Mouse (Mus musculus) erythroblast, embryonic 14.5 days (primary cell): ENCODE results near the gene 4931406C07Rik. TPM values are rescaled to one million over a fixed set of nuclear protein-coding genes. Genes with fewer than 3 reads are reported as not detected.
"Not testable (repeated sequence)": the region's sequence is repeated elsewhere in the genome, so short reads cannot be mapped to it uniquely, and the experiment has no call there.

Experiments
- H3K27me3 ChIP-seq: 2 replicates; pipeline ENCODE4 v1.6.1; 2012; ENCODE audit warnings: inconsistent platforms; ENCODE audit not compliant: control insufficient read depth
- H3K36me3 ChIP-seq: 2 replicates; pipeline ENCODE4 v1.6.1; 2012; ENCODE audit warnings: mild to moderate bottlenecking, inconsistent platforms; ENCODE audit not compliant: control insufficient read depth
- H3K4me1 ChIP-seq: 2 replicates; pipeline ENCODE4 v1.6.1; 2012; ENCODE audit warnings: inconsistent platforms; ENCODE audit not compliant: control insufficient read depth
- H3K4me3 ChIP-seq: replicated peaks from 2 replicates; pipeline ENCODE3; 2012; ENCODE audit warnings: moderate library complexity, mild to moderate bottlenecking, inconsistent platforms
- H3K9me3 ChIP-seq: 2 replicates; pipeline ENCODE4 v1.6.1; 2012; ENCODE audit warnings: low read length, inconsistent platforms, mixed read lengths; ENCODE audit not compliant: control insufficient read depth
- GATA1 ChIP-seq: IDR thresholded peaks from 2 replicates; pipeline ENCODE4 v1.6.1; 2012; ENCODE audit warnings: low read length, inconsistent platforms, mixed read lengths
- TAL1 ChIP-seq: IDR thresholded peaks from 3 replicates; pipeline ENCODE4 v1.6.1; 2012; ENCODE audit warnings: low read length, inconsistent platforms, mixed read lengths
- polyA plus RNA-seq: library from polyadenylated mRNA; stranded (reverse); fragments of >175 nt; gene quantifications from 2 replicates; pipeline ENCODE4 v1.2.3, GENCODE M21; 2012

The 4931406C07Rik gene
- polyA plus RNA-seq, result 0.03 and 0.04 TPM in 2 replicates

DNA sequence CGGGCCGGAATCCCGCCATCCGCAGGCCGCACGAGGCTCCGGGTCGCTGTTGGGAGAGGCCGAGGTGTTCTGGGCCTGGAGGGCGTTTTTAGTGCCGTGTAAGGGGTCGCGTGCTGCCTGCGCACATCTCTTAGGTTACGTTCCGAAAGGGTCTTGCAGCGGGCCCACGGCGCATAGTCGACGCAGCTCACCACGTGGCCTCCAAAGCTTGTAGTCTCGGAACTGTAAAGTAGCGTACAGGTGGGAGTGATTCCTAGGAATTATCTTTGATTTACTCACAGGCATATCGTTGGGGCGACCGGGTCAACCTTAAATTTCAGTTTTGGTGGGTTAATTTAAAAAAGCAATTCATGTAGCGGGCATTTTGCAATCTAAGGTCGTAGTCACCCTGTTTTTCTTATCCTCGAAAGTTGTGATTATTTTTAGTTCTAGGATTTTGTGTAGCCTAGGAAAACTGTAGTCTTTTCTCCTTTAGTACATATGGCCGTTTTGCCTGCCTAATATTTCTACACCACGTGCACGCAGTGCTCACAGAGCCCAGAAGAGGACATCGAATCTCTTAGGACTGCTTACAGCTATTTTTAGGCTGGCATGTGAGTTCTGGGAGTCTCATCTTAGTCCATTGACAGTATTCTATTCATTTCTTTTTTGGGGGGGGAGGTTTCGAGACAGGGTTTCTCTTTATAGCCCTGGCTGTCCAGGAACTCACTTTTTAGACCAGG is at the start of gene 4931406C07Rik:
4931406C07Rik (minus strand) TSS at position 51 of the 722 bp plus-strand sequence.
- Histone ChIP-seq H3K27me3 (no peaks in the 10 kb centered on the region), H3K9me3 (no peaks in the 10 kb centered on the region), H3K36me3 (peaks cover 44% of the 10 kb centered on the region), H3K4me3 (peak within 1 kb of the TSS; percentile 93), H3K4me1 (peaks cover 46% of the 10 kb centered on the region)
- TF ChIP-seq TAL1 (no peak), GATA1 (no peak)

DNA sequence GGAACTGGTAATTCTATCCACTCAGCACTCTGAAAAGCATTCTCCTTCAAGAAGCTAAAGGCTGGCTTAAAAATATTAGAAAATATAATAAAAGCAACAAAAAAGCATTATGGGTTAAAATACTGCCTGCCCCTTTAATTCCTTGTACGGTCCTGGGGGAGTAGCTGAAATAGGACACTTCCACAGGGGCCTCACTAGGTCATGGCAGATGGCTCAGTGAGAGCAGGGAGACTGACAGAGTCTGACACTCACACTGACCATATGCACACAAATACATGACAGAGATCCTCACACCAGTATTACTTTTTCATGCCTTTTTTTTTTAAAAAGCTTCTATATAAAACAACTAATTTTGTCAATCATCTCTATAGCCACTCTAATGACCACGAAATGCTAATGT is 43.7 kb upstream of the 4931406C07Rik start:
- peaks cover 95% of the 10 kb centered on the region for H3K36me3 ChIP-seq
- no peaks in the 10 kb centered on the region for H3K9me3 ChIP-seq
- TF ChIP-seq TAL1 (no peak), GATA1 (no peak)
- no peaks in the 10 kb centered on the region; the same call in 1 of the 2 replicates for H3K4me1 ChIP-seq
- no peak overlapping the region for H3K4me3 ChIP-seq
- H3K27me3 ChIP-seq, result no peaks in the 10 kb centered on the region

- no peak overlapping the region for H3K4me3 ChIP-seq
- H3K27me3 ChIP-seq, result no peaks in the 10 kb centered on the region
- H3K4me1 ChIP-seq, result no peaks in the 10 kb centered on the region
- H3K36me3 ChIP-seq, result peaks cover 96% of the 10 kb centered on the region
- H3K9me3 ChIP-seq, result no peaks in the 10 kb centered on the region
- TF ChIP-seq TAL1 (no peak), GATA1 (no peak)
Observed at GRCm38 (mm10) chr9:15337776-15338175, 31.5 kb upstream of the 4931406C07Rik start.

GRCm38 (mm10) chr9:15318170-15318742 is 12.0 kb upstream of the 4931406C07Rik start:
- Histone ChIP-seq H3K4me3 (no peak overlapping the region), H3K27me3 (no peaks in the 10 kb centered on the region), H3K9me3 (no peaks in the 10 kb centered on the region), H3K4me1 (no peaks in the 10 kb centered on the region), H3K36me3 (peaks cover 95% of the 10 kb centered on the region)
- TF ChIP-seq GATA1, result no peak
- no peak for TF ChIP-seq TAL1

DNA sequence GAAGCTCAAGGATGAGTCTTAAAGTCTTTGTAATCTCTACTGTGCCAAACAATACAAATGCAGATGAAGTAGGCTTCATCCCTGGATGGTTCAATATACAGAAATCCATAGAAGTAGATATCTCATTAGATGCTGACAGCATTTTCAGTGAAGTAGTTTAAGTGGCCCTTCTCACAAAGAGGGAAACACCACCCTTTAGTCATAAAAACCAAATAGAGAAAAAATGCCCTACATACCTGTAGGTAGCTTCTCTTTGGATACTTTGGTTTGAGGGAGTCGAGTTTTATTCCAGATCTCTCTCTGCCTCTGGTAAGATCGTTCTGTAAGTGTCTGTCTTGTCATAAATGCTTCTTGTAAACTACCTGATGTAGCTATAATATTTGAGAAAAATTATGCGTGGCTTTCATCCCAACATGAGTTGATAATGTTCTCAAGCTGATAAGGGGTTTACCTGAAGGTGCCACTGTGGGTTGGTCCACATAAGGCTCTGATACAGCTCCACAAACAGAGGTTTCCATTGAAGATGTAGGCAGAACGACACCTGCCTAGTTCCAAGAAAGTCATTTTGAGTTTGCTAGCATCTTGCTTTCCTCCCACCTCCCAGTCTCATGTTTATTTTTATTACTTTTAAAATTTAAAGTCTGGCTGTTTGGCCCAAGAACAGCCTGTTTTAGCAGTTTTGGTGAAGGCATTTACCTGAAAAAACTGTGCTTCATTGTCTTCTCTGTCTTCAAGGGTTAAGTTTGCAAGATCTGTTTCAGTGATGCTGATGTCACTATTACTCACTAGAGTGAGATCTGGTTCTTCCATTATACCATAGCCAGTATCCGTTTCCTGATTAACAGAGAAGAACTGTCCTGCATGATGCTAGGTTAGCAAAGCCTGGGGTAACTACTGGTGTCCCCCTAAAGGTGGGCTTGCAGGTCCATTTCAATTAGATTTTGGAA is 11.2 kb upstream of the 4931406C07Rik start:
- Histone ChIP-seq H3K27me3 (no peaks in the 10 kb centered on the region), H3K4me1 (no peaks in the 10 kb centered on the region), H3K9me3 (no peaks in the 10 kb centered on the region), H3K36me3 (peaks cover 95% of the 10 kb centered on the region), H3K4me3 (no peak overlapping the region)
- TF ChIP-seq TAL1, result no peak
- no peak for TF ChIP-seq GATA1

- not testable (repeated sequence) for H3K9me3 ChIP-seq, H3K4me3 ChIP-seq, H3K27me3 ChIP-seq, H3K4me1 ChIP-seq
- peaks cover 95% of the 10 kb centered on the region for H3K36me3 ChIP-seq
Observed at GRCm38 (mm10) chr9:15316296-15316695, 10.0 kb upstream of the 4931406C07Rik start.

DNA sequence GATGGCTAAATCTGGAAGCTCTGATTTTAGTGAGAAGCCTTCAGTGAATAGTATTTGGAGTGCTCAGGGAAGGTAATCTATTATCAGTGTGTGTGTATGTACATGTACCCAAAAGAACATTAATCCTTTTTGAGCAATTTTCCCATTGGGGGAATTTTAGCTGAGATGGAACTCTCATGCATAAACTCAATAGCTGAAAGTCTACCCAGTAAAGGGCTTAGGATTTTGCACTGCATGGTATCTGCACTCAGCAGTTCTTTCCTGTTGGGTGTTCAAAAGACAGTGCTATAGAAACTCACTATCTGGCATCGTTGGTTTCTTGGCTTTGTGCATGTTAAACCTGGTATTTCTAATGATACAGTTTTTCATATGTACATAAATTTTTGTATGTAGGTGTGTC is 8.4 kb upstream of the 4931406C07Rik start:
- H3K36me3 ChIP-seq, result peaks cover 96% of the 10 kb centered on the region
- TF ChIP-seq TAL1, result no peak
- no peak for TF ChIP-seq GATA1
- no peaks in the 10 kb centered on the region for H3K27me3 ChIP-seq
- no peaks in the 10 kb centered on the region for H3K9me3 ChIP-seq
- no peak overlapping the region for H3K4me3 ChIP-seq
- H3K4me1 ChIP-seq, result peaks cover 4% of the 10 kb centered on the region

- H3K9me3 ChIP-seq, result no peaks in the 10 kb centered on the region
- H3K4me1 ChIP-seq, result peaks cover 10% of the 10 kb centered on the region
- TF ChIP-seq GATA1 (no peak), TAL1 (no peak)
- H3K4me3 ChIP-seq, result no peak overlapping the region
- peaks cover 97% of the 10 kb centered on the region for H3K36me3 ChIP-seq
- H3K27me3 ChIP-seq, result no peaks in the 10 kb centered on the region
Observed at GRCm38 (mm10) chr9:15313633-15314032, 7.4 kb upstream of the 4931406C07Rik start.

GRCm38 (mm10) chr9:15312054-15312735 is 5.9 kb upstream of the 4931406C07Rik start:
- Histone ChIP-seq H3K27me3 (no peaks in the 10 kb centered on the region), H3K4me1 (peaks cover 22% of the 10 kb centered on the region), H3K36me3 (peaks cover 97% of the 10 kb centered on the region), H3K9me3 (no peaks in the 10 kb centered on the region), H3K4me3 (no peak overlapping the region)
- TF ChIP-seq TAL1 (no peak), GATA1 (no peak)
